Mouse (Mus musculus) stomach, postnatal 0 days (tissue): ENCODE measurements at regions not wholly inside any gene's neighbourhood (a gene's known extent, or its start where the extent isn't known, plus 50 kb on each side); places are given as distances from the start of the nearest gene placed in this dataset.

Experiments used
- CTCF ChIP-seq: IDR thresholded peaks from 2 replicates; pipeline ENCODE4 v1.5.1; 2016; ENCODE audit warnings: antibody characterized with exemption, low read depth, mild to moderate bottlenecking, moderate library complexity
- EP300 ChIP-seq: optimal IDR thresholded peaks from 2 replicates; pipeline ENCODE3; 2016; ENCODE audit warnings: antibody characterized with exemption

DNA sequence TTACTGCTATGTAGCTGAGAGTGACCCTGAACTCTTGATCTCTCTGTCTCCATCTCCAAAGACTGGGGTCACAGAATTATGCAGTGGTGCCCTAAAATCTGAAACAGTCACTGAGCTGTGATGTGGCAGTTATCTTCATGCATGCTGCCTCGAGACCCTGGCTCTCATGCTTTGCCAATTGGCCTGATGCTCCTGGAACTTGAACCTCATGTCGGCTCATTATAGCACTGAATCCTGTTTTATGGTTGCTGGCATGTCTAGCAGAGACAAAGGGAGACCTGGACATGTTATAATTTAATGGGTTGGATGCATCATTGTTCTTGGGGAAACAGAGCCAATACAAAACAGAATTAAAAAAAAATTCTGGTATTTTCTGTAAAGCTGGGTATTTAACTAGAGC is 71.0 kb upstream of the Pfn2 start:
- no peak for TF ChIP-seq CTCF
- TF ChIP-seq EP300 = no peak
